Mouse (Mus musculus): ENCODE data around the gene Myo6. TPM values are rescaled to one million over a fixed set of nuclear protein-coding genes. Genes with fewer than 3 reads are reported as not detected.

Myo6 gene
- total RNA-seq, 1 experiment from 2014 or later = 30.8 TPM

Other genes with a start within 250 kb of the Myo6 start
- 51.9 and 57.7 TPM in 2 replicates for gene Filip1, start 152.2 kb upstream of the Myo6 start, total RNA-seq (2021)
- 110 and 114 TPM in 2 replicates for gene Senp6, start 98.1 kb upstream of the Myo6 start, total RNA-seq (2021)